ENCODE assay signal across 15 mouse cellular contexts in genomic region chr1:78710026-78710425, GRCm38 (mm10).
"Had no signal": no experiment of that assay in that cellular context is flagged by ENCODE, and none has a peak within 500 bp of the region (broad histone marks: within the 10 kb centered on the region; RNA-seq: fewer than 3 reads in every experiment).

No protein-coding gene starts in this region.

- H3K9ac ChIP-seq: limb, embryonic 13.5 days; liver, embryonic 12.5 days; lung, embryonic 14.5 days; neural tube, embryonic 15.5 days had no signal

- H3K27ac ChIP-seq: layer of hippocampus, adult 2 months; limb, embryonic 13.5 days; liver, embryonic 12.5 days; midbrain, embryonic 10.5 days; neural tube, embryonic 15.5 days had no signal

- H3K27me3 ChIP-seq: limb, embryonic 13.5 days; liver, embryonic 12.5 days; neural tube, embryonic 15.5 days had no signal

- H3K9me3 ChIP-seq: limb, embryonic 13.5 days; liver, embryonic 12.5 days; midbrain, embryonic 10.5 days; neural tube, embryonic 15.5 days had no signal

- H3K4me3 ChIP-seq: layer of hippocampus, adult 2 months; limb, embryonic 13.5 days; liver, embryonic 12.5 days; midbrain, embryonic 10.5 days; myocyte; neural tube, embryonic 15.5 days had no signal

- ATAC-seq: liver, embryonic 12.5 days had no signal

- H3K4me2 ChIP-seq: limb, embryonic 13.5 days; liver, embryonic 12.5 days; lung, embryonic 14.5 days; neural tube, embryonic 15.5 days had no signal

- H3K4me1 ChIP-seq: limb, embryonic 13.5 days; liver, embryonic 12.5 days; midbrain, embryonic 10.5 days; neural tube, embryonic 15.5 days had no signal

- DNase-seq: kidney, postnatal 10 days; kidney, postnatal 4 days; left cerebral cortex, postnatal 4 days; lung, embryonic 14.5 days; lung, postnatal 10 days; midbrain, embryonic 14.5 days; right cerebral cortex, adult 18-20 months; thymus, adult 18-20 months; thymus, postnatal 14 days had no signal
